Mouse (Mus musculus) cerebellum, adult 2 months (tissue): ENCODE data around the gene Sh2d5. TPM values are rescaled to one million over a fixed set of nuclear protein-coding genes. Genes with fewer than 3 reads are reported as not detected.

ENCODE experiments used
- DNase-seq, 2 experiments: peaks; one replicate each; pipeline ENCODE4 v3.0.0; 2021
- H3K27ac ChIP-seq: fragments of 200-500 bp; 2 replicates; pipeline ENCODE4 v1.5.1; 2012; ENCODE audit warnings: low read length, control low read depth, inconsistent platforms; ENCODE audit not compliant: insufficient read depth
- H3K27me3 ChIP-seq: fragments of 200-500 bp; 2 replicates; pipeline ENCODE4 v1.6.1; 2012; ENCODE audit warnings: inconsistent platforms, mild to moderate bottlenecking, low read length, moderate library complexity; ENCODE audit not compliant: control insufficient read depth, insufficient read depth
- H3K4me1 ChIP-seq: fragments of 200-500 bp; 2 replicates; pipeline ENCODE4 v1.6.1; 2011; ENCODE audit warnings: low read length; ENCODE audit not compliant: control insufficient read depth, insufficient read depth
- H3K4me3 ChIP-seq: fragments of 200-500 bp; replicated peaks from 2 replicates; pipeline ENCODE3; 2011; ENCODE audit warnings: mild to moderate bottlenecking, low read depth, low read length, control low read depth; ENCODE audit not compliant: insufficient read depth
- CTCF ChIP-seq: fragments of 200-500 bp; IDR thresholded peaks from 2 replicates; pipeline ENCODE4 v1.5.1; 2011; ENCODE audit warnings: low read depth, mild to moderate bottlenecking, control low read depth, low read length, moderate library complexity, borderline replicate concordance; ENCODE audit not compliant: insufficient read depth
- POLR2A ChIP-seq: fragments of 200-500 bp; IDR thresholded peaks from 2 replicates; pipeline ENCODE4 v1.6.1; 2011; ENCODE audit warnings: low read length, control low read depth, borderline replicate concordance; ENCODE audit not compliant: insufficient read depth
- WGBS: fragments of 180-500 bp; shearing (Covaris S2); methylation state at CpG from one replicate; pipeline ENCODE4 v1.1.7; 2018; 5-methylcytosine and 5-hydroxymethylcytosine counted together
- polyA plus RNA-seq: library from polyadenylated mRNA; depleted of rRNA; stranded (reverse); fragments of >200 nt; gene quantifications from 2 replicates; pipeline ENCODE4 v1.2.3, GENCODE M21; 2012; rRNA removed

Sh2d5 gene
- polyA plus RNA-seq = 38.9 and 40.8 TPM in 2 replicates

- Histone ChIP-seq H3K27me3 (no peaks in the 10 kb centered on the region), H3K27ac (peak within 1 kb of the TSS; percentile 63), H3K4me1 (peaks cover 13% of the 10 kb centered on the region), H3K4me3 (peak within 1 kb of the TSS; percentile 92)
- DNase-seq = peak; percentile 97
- TF ChIP-seq CTCF (no peak), POLR2A (peak; percentile 98)
- WGBS = under 1% methylated on average over 66 of the region's 74 CpGs
Measured at GRCm38 (mm10) chr4:138250088-138250960, at the start of gene Sh2d5, which contains the start of gene Kif17. Sh2d5 (plus strand) TSS chr4:138250403. Kif17 (plus strand) TSS chr4:138250435.

GRCm38 (mm10) chr4:138200769-138201168 lies 49.4 kb upstream of the Sh2d5 start:
- 93% methylated on average over 3 of the region's 3 CpGs for WGBS
- H3K4me1 ChIP-seq = no peaks in the 10 kb centered on the region
- no peak overlapping the region for H3K4me3 ChIP-seq
- H3K27ac ChIP-seq = no peak overlapping the region
- TF ChIP-seq CTCF = no peak
- TF ChIP-seq POLR2A = no peak
- DNase-seq = no peak
- no peaks in the 10 kb centered on the region for H3K27me3 ChIP-seq

GRCm38 (mm10) chr4:138201696-138202095 lies 48.5 kb upstream of the Sh2d5 start:
- H3K4me3 ChIP-seq = no peak overlapping the region
- no peaks in the 10 kb centered on the region for H3K4me1 ChIP-seq
- no peak for DNase-seq
- WGBS = 78% methylated on average over 9 of the region's 9 CpGs
- H3K27me3 ChIP-seq = no peaks in the 10 kb centered on the region
- TF ChIP-seq POLR2A (no peak), CTCF (no peak)
- no peak overlapping the region for H3K27ac ChIP-seq

GRCm38 (mm10) chr4:138210116-138210515 lies 40.1 kb upstream of the Sh2d5 start:
- Histone ChIP-seq H3K4me3 (no peak overlapping the region), H3K27ac (no peak overlapping the region), H3K4me1 (no peaks in the 10 kb centered on the region), H3K27me3 (no peaks in the 10 kb centered on the region)
- WGBS = 84% methylated on average over 5 of the region's 5 CpGs
- no peak for TF ChIP-seq CTCF
- no peak for TF ChIP-seq POLR2A
- DNase-seq = no peak

- no peak for DNase-seq
- Histone ChIP-seq H3K27me3 (no peaks in the 10 kb centered on the region), H3K4me1 (peaks cover 3% of the 10 kb centered on the region; the same call in 1 of the 2 replicates), H3K27ac (no peak overlapping the region), H3K4me3 (no peak overlapping the region)
- TF ChIP-seq POLR2A (no peak), CTCF (no peak)
- WGBS = 71% methylated on average over 3 of the region's 3 CpGs
Measured at GRCm38 (mm10) chr4:138213861-138214260, 36.3 kb upstream of the Sh2d5 start.

GRCm38 (mm10) chr4:138215671-138216199 lies 34.5 kb upstream of the Sh2d5 start:
- peaks cover 9% of the 10 kb centered on the region for H3K4me1 ChIP-seq
- H3K4me3 ChIP-seq = peak overlapping the region; percentile 96
- WGBS = 36% methylated on average over 13 of the region's 13 CpGs
- no peaks in the 10 kb centered on the region for H3K27me3 ChIP-seq
- H3K27ac ChIP-seq = peak overlapping the region; percentile 85
- no peak for TF ChIP-seq POLR2A
- TF ChIP-seq CTCF = no peak
- DNase-seq = no peak

- H3K4me1 ChIP-seq = peaks cover 9% of the 10 kb centered on the region
- TF ChIP-seq POLR2A (peak; percentile 71), CTCF (no peak)
- H3K27ac ChIP-seq = peak within 1 kb of the TSS; percentile 98
- WGBS = under 1% methylated on average over 80 of the region's 84 CpGs
- H3K27me3 ChIP-seq = no peaks in the 10 kb centered on the region
- H3K4me3 ChIP-seq = peak within 1 kb of the TSS; percentile 96
- peak; percentile 77 to 86 for DNase-seq
Measured at GRCm38 (mm10) chr4:138216200-138216890, 33.9 kb upstream of the Sh2d5 start, which contains the start of gene Hp1bp3. Hp1bp3 (plus strand) TSS chr4:138216296.
